Mouse (Mus musculus): ENCODE results near the gene Pnma1.
A peak's percentile ranks its signal among the peaks of the same experiment; 100 is the strongest.

Pnma1 gene

DNA sequence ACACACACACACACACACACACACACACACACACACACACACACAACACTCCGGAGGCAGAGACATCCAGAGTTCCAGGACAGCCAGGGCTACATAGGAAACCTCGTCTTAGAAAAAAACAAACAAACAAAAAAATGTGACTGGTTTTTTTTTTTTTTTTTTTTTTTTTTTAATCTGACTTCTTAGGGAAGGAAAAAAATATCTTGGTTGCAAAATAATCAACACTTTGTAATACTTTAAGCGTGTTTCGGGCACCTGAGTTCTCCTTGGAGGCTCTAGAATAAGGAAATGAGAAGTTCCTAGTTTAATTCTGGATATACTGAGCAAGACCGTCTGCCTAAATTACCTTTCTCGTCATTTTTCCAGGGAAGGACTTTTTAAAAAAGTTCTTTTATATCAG is 34.6 kb downstream of the Pnma1 start:
- no peak for ATAC-seq (ENCODE audit: insufficient number of reproducible peaks, low FRiP score, low TSS enrichment)

DNA sequence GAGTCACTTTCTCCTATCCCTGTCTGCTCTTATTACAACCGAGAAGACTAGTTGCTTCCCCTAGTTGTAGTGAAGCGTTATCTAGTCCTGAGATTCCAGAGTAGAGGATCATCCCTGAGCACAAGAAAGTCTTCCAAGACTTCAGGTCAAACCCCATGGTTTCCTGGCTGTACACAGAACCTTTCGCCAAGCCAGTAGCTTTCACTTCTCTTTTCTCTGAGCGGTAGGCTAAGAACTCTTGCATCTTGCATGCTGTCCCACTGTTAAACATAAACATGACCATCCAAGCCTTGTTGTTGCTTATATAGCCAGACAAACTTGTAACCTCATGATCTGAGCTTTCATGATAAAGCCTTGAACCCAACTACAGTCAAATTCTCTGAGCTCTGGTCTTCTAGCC is 37.5 kb downstream of the Pnma1 start:
- ATAC-seq (ENCODE audit: insufficient number of reproducible peaks, low FRiP score, low TSS enrichment), result no peak

DNA sequence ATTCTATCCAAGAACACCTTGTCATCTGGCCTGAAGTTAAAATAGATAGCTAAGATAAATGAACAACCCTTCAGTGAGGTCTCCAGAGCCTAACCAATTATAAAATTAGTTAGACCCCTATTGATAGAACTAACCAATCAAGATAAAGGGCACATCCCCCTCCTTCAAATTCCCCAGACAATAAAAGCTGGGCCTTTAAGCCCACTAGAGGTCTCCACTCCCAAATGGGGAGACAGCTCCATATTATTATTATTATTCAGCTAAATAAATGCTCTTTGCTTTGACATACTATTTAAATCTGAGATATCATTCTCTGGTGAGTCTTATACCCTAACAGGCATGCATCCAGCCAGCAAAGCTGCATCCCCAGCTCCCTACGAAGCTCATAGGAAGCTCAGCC is 38.4 kb downstream of the Pnma1 start:
- no peak for ATAC-seq (ENCODE audit: insufficient number of reproducible peaks, low FRiP score, low TSS enrichment)

DNA sequence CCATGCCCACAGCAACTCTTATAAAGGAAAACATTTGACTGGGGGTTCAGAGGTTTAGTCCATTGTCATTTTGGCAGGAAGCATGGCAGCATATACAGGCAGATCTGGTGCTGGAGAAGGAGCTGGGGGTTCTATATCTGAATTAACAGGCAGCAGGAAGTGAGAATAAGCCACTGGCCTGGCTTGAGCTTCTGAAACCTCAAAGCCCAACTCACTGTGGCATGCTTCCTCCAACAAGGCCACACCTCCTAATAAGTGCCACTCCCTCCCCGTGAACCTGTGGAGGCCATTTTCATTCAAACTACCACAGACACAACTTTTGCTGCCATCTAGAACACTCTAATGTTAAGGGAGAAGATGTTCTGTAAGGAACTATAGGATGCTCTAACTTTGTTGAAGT is 40.6 kb downstream of the Pnma1 start:
- ATAC-seq (ENCODE audit: insufficient number of reproducible peaks, low FRiP score, low TSS enrichment), result no peak

DNA sequence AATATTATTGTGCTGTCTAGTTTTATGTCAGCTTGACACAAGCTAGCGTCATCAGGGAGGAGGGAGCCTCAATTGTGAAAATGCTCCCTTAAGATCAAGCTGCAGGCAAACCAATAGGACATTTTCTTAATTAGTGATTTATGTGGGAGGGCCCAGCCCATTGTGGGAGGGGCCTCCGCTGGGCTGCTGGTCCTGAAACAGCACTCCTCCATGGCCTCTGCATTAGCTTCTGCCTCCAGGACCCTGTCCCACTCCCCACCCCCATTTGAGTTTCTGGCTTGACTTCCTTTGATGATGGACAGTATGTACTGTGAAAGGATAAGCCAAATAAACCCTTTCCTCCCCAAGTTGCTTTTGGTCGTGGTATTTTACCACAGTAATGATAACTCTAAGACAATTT is 41.3 kb downstream of the Pnma1 start:
- no peak for ATAC-seq (ENCODE audit: insufficient number of reproducible peaks, low FRiP score, low TSS enrichment)

DNA sequence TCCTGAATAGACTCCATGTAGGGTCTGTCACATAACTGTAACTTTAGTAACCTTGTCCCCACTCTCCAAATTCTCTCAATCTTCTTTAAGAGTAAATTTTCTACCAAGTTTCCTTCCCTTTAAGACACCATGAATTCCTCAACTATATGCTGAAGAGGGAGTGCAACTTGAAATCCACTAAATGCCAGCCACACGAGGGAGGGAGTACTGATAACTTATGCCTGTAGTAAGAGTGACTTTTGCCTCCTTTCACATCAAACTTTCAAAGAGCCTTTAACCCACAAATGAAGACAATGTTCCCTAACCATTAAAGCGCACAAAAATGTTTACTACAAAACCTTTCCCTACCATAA is 46.8 kb downstream of the Pnma1 start:
- ATAC-seq (ENCODE audit: insufficient number of reproducible peaks, low FRiP score, low TSS enrichment), result no peak

DNA sequence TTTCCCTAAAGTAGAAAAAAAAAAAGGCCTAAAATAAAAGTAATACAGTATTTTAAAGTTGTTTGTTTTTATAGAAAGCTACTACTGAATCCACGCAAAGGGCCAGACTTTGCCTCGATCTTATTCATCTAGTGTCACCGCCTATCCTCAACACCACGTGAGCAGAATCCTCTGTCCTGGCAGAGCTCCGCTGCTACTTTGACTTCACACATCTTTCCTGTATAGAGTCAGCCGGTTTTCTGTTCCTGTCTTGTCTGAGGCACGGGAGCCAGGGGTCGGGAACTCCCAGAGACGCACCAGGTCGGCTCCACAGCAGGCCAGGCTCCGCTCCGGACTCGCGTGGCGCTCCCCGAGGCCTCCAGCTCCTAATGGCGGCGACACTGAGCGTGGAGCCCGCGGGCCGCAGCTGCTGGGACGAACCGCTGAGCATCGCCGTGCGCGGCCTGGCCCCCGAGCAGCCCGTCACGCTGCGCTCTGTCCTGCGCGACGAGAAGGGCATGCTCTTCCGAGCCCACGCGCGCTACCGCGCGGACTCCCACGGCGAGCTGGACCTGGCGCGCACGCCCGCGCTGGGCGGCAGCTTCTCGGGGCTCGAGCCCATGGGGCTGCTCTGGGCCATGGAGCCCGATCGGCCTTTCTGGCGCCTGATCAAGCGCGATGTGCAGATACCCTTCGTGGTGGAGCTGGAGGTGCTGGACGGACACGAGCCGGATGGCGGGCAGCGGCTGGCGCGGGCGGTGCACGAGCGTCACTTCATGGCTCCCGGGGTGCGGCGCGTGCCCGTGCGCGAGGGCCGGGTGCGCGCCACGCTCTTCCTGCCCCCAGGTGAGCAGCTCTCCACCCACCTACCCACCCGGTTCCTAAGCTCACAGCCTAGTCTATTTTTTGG is 47.4 kb downstream of the Pnma1 start, which contains the start of gene Acot6:
Acot6 (plus strand) TSS at position 51 of the 889 bp plus-strand sequence.
- ATAC-seq (ENCODE audit: insufficient number of reproducible peaks, low FRiP score, low TSS enrichment), result peak; percentile 49; the same call in 1 of the 2 replicates

DNA sequence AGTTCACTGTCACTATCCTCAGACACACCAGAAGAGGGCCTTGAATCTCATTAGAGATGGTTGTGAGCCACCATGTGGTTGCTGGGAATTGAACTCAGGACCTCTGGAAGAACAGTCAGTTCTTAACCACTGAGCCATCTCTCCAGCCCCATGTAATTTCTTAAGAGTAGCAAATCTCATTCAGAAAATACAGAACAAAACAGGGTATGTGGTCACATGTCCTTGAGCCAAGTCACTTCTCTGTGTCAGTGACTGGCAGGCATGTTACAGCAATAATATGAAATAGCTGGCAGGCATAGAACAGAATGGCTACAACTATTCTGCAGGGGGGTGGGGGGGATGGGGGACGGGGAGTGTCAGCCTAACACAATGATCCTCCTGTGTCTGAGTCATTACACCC is 48.2 kb downstream of the Pnma1 start:
- ATAC-seq (ENCODE audit: insufficient number of reproducible peaks, low FRiP score, low TSS enrichment), result no peak

DNA sequence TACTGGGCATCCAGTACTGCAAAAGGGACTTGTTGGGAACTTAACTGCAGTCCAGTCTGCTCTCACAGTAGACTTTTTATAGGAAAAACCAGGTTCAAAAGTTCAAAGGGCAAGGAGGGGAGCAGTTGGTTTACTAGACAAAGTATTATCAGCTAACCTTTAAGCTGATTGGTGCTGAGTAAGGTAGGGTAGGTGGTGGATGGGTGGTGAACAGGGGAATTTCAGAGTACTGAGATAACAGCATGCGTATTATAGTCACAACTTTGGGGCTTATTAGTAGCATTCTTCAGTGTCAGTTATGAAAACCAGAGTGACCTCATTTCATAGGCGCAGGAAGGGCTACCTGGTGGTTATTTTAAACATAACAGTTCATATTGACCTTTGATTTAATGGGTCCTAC is 48.7 kb downstream of the Pnma1 start:
- ATAC-seq (ENCODE audit: insufficient number of reproducible peaks, low FRiP score, low TSS enrichment), result no peak

All from cerebellum, adult (tissue).